Mouse (Mus musculus) intestine, embryonic 14.5 days (tissue): ENCODE measurements around the gene Gm13043. TPM values are rescaled to one million over a fixed set of nuclear protein-coding genes. Genes with fewer than 3 reads are reported as not detected.
"Not testable (repeated sequence)": the region's sequence is repeated elsewhere in the genome, so short reads cannot be mapped to it uniquely, and the experiment has no call there.

ENCODE experiments used
- ATAC-seq: fragments of 200-750 bp; cut with Nextera tagmentation; replicated peaks from 2 replicates; pipeline ENCODE4 v1.8.0; 2017; ENCODE audit warnings: low read depth, moderate number of reproducible peaks, moderate TSS enrichment, moderate library complexity; ENCODE audit not compliant: low FRiP score, low TSS enrichment
- DNase-seq: peaks from one replicate; pipeline ENCODE4 v3.0.0-alpha.2; 2018; ENCODE audit warnings: low spot score
- H3K27ac ChIP-seq: fragments of 300-500 bp; sonication (generic); 2 replicates; pipeline ENCODE4 v1.5.1; 2014; ENCODE audit warnings: low read depth, mild to moderate bottlenecking, control low read depth
- H3K27me3 ChIP-seq: fragments of 300-500 bp; sonication (generic); replicated peaks from 2 replicates; pipeline ENCODE4 v1.6.1; 2014; ENCODE audit warnings: low read length, control low read depth; ENCODE audit not compliant: control insufficient read depth, insufficient read depth
- H3K36me3 ChIP-seq: fragments of 300-500 bp; sonication (generic); 2 replicates; pipeline ENCODE4 v1.6.1; 2014; ENCODE audit warnings: low read length, control low read depth; ENCODE audit not compliant: control insufficient read depth, insufficient read depth
- H3K4me1 ChIP-seq: fragments of 300-500 bp; sonication (generic); replicated peaks from 2 replicates; pipeline ENCODE4 v1.6.1; 2014; ENCODE audit warnings: low read length, control low read depth, mixed read lengths; ENCODE audit not compliant: control insufficient read depth, insufficient read depth
- H3K4me2 ChIP-seq: fragments of 300-500 bp; sonication (generic); 2 replicates; pipeline ENCODE4 v1.6.1; 2014; ENCODE audit warnings: low read length
- H3K4me3 ChIP-seq: fragments of 300-500 bp; sonication (generic); 2 replicates; pipeline ENCODE4 v1.5.1; 2014; ENCODE audit warnings: low read depth, low read length, control low read depth, mixed read lengths
- H3K9ac ChIP-seq: fragments of 300-500 bp; sonication (generic); 2 replicates; pipeline ENCODE4 v1.6.1; 2014; ENCODE audit warnings: mild to moderate bottlenecking, low read length
- H3K9me3 ChIP-seq: fragments of 300-500 bp; sonication (generic); 2 replicates; pipeline ENCODE4 v1.6.1; 2016; ENCODE audit warnings: low read length, control low read depth; ENCODE audit not compliant: control insufficient read depth
- WGBS: fragments of 180-500 bp; shearing (Covaris S2); extraction: QIAGEN DNeasy Blood & Tissue Kit; methylation state at CpG from one replicate; pipeline ENCODE4 v1.1.7; 2014; 5-methylcytosine and 5-hydroxymethylcytosine counted together
- polyA plus RNA-seq: library from polyadenylated mRNA; unstranded; fragments of >200 nt; fragmentation: Nextera tagmentation; extraction: Ambion mirVana; gene quantifications from 2 replicates; pipeline ENCODE4 v1.2.1, GENCODE M21; 2014

Gm13043 gene
- not detected in 2 replicates for polyA plus RNA-seq

DNA sequence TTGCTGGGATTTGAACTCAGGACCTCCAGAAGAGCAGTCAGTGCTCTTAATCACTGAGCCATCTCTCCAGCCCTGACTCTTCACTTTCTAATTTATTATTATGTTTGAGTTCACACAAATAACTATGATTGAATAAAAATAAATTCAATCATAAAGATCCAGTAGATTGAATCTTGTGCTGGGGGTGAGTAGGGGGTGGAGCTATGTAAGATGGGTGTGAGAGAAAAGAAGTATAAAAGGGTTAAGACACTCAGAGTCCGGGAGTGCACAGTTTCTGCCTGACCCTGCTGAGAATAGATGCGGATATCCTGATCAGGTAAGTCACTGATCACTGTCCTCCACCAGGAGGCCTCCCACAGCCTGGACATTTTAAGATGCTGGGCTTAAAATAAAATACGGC, at the start of gene Gm13043:
TSS of gene Gm13043 (plus strand) at position 301 of the 400 bp plus-strand sequence.
- Histone ChIP-seq H3K4me2 (no peak within 1 kb of the TSS), H3K4me3 (no peak within 1 kb of the TSS), H3K9ac (no peak within 1 kb of the TSS), H3K36me3 (no peaks in the 10 kb centered on the region), H3K27ac (no peak within 1 kb of the TSS), H3K9me3 (no peaks in the 10 kb centered on the region), H3K27me3 (no peaks in the 10 kb centered on the region), H3K4me1 (no peaks in the 10 kb centered on the region)
- ATAC-seq (no peak), DNase-seq (no peak)
- 88% methylated on average over 3 of the region's 3 CpGs for WGBS

DNA sequence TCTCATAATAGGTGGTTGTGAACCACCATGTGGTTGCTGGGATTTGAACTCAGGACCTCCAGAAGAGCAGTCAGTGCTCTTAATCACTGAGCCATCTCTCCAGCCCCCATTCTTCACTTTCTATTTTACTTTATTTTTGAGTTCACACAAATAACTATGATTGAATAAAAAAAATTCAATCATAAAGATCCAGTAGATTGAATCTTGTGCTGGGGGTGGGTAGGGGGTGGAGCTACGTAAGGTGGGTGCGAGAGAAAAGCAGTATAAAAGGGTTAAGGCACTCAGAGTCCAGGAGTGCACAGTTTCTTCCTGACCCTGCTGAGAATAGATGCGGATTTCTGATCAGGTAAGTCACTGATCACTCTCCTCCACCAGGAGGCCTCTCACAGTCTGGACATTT, 24.5 kb downstream of the Gm13043 start, which contains the start of gene Gm13040:
TSS of gene Gm13040 (plus strand) at position 301 of the 400 bp plus-strand sequence.
- WGBS, result no CpG with 5 or more reads among the region's 3 CpGs
- H3K4me1 ChIP-seq, H3K9me3 ChIP-seq, H3K4me3 ChIP-seq, H3K36me3 ChIP-seq, H3K27me3 ChIP-seq, ATAC-seq, H3K4me2 ChIP-seq, H3K9ac ChIP-seq, DNase-seq, H3K27ac ChIP-seq: not testable (repeated sequence)

DNA sequence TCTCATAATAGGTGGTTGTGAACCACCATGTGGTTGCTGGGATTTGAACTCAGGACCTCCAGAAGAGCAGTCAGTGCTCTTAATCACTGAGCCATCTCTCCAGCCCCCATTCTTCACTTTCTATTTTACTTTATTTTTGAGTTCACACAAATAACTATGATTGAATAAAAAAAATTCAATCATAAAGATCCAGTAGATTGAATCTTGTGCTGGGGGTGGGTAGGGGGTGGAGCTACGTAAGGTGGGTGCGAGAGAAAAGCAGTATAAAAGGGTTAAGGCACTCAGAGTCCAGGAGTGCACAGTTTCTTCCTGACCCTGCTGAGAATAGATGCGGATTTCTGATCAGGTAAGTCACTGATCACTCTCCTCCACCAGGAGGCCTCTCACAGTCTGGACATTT, 40.3 kb downstream of the Gm13043 start, which contains the start of the genes BC080695 and Gm13057:
TSS of gene BC080695 (plus strand) at position 301 of the 400 bp plus-strand sequence.
TSS of gene Gm13057 (plus strand) at position 310 of the 400 bp plus-strand sequence.
- not testable (repeated sequence) for H3K9me3 ChIP-seq, H3K27me3 ChIP-seq, H3K4me1 ChIP-seq, H3K4me3 ChIP-seq, ATAC-seq, H3K4me2 ChIP-seq, H3K9ac ChIP-seq, H3K36me3 ChIP-seq, DNase-seq, H3K27ac ChIP-seq
- WGBS, result no CpG with 5 or more reads among the region's 3 CpGs

Other genes with a start within 250 kb of the Gm13043 start
- 36.3 and 37.6 TPM in 2 replicates for gene Pdpn, start 211.8 kb upstream of the Gm13043 start, polyA plus RNA-seq
- gene Lrrc38, start 161.6 kb upstream of the Gm13043 start, polyA plus RNA-seq, result 0.18 TPM in 1 of 2 replicates, not detected in the other
- gene Pramel1, start 116.9 kb upstream of the Gm13043 start, polyA plus RNA-seq, result not detected in 2 replicates
- 15.0 and 16.3 TPM in 2 replicates for gene Pramef8, start 98.9 kb upstream of the Gm13043 start, polyA plus RNA-seq
- not detected in 2 replicates for gene Oog4, start 61.0 kb upstream of the Gm13043 start, polyA plus RNA-seq
- not detected in 2 replicates for gene Gm13040, start 24.6 kb downstream of the Gm13043 start, polyA plus RNA-seq
- gene BC080695, start 40.4 kb downstream of the Gm13043 start, polyA plus RNA-seq, result not detected in 2 replicates
- gene Gm13057, start 40.4 kb downstream of the Gm13043 start, polyA plus RNA-seq, result not detected in 2 replicates
- gene Gm13083, start 103.7 kb downstream of the Gm13043 start, polyA plus RNA-seq, result not detected in 2 replicates
- not detected in 2 replicates for gene Gm13088, start 145.9 kb downstream of the Gm13043 start, polyA plus RNA-seq
- gene Gm13089, start 191.4 kb downstream of the Gm13043 start, polyA plus RNA-seq, result not detected in 2 replicates
- gene Gm13078, start 208.1 kb downstream of the Gm13043 start, polyA plus RNA-seq, result not detected in 2 replicates